Mouse (Mus musculus) hindbrain, postnatal 0 days (tissue): Measurements from ENCODE around the gene Ccdc173. TPM values are rescaled to one million over a fixed set of nuclear protein-coding genes. Genes with fewer than 3 reads are reported as not detected.

Source experiments
- ATAC-seq: fragments of 200-750 bp; cut with Nextera tagmentation; 2 replicates; pipeline ENCODE4 v1.8.0; 2017; ENCODE audit warnings: mild to moderate bottlenecking, moderate TSS enrichment, moderate library complexity
- DNase-seq: peaks from one replicate; pipeline ENCODE4 v3.0.0-alpha.2; 2015; ENCODE audit warnings: low spot score
- H3K27ac ChIP-seq: fragments of 300-500 bp; sonication (generic); 2 replicates; pipeline ENCODE4 v1.5.1; 2014; ENCODE audit warnings: mild to moderate bottlenecking
- H3K27me3 ChIP-seq: fragments of 300-500 bp; sonication (generic); 2 replicates; pipeline ENCODE4 v1.6.1; 2014; ENCODE audit warnings: low read length, mixed read lengths; ENCODE audit not compliant: insufficient read depth
- H3K36me3 ChIP-seq: fragments of 300-500 bp; sonication (generic); 2 replicates; pipeline ENCODE4 v1.6.1; 2014; ENCODE audit warnings: low read length, mixed read lengths; ENCODE audit not compliant: insufficient read depth
- H3K4me1 ChIP-seq: fragments of 300-500 bp; sonication (generic); 2 replicates; pipeline ENCODE4 v1.6.1; 2014; ENCODE audit warnings: antibody characterized with exemption, low read length, mixed read lengths; ENCODE audit not compliant: insufficient read depth
- H3K4me2 ChIP-seq: fragments of 300-500 bp; sonication (generic); 2 replicates; pipeline ENCODE4 v1.6.1; 2014; ENCODE audit warnings: low read depth, mild to moderate bottlenecking, low read length, moderate library complexity, mixed read lengths
- H3K4me3 ChIP-seq: fragments of 300-500 bp; sonication (generic); 2 replicates; pipeline ENCODE4 v1.5.1; 2014; ENCODE audit warnings: low read length
- H3K9ac ChIP-seq: fragments of 300-500 bp; sonication (generic); replicated peaks from 2 replicates; pipeline ENCODE4 v1.6.1; 2014; ENCODE audit warnings: mild to moderate bottlenecking, low read length, moderate library complexity, mixed read lengths
- H3K9me3 ChIP-seq: fragments of 300-500 bp; sonication (generic); 2 replicates; pipeline ENCODE4 v1.6.1; 2016; ENCODE audit warnings: low read length, mixed read lengths
- CTCF ChIP-seq: IDR thresholded peaks from 2 replicates; pipeline ENCODE4 v1.5.1; 2016; ENCODE audit warnings: antibody characterized with exemption, control low read depth, low read depth
- WGBS: fragments of 180-500 bp; shearing (Covaris S2); extraction: QIAGEN DNeasy Blood & Tissue Kit; methylation state at CpG from one replicate; pipeline ENCODE4 v1.1.7; 2014; 5-methylcytosine and 5-hydroxymethylcytosine counted together
- polyA plus RNA-seq: library from polyadenylated mRNA; unstranded; fragments of >200 nt; fragmentation: Nextera tagmentation; extraction: Ambion mirVana; gene quantifications from 2 replicates; pipeline ENCODE4 v1.2.1, GENCODE M21; 2015
- total RNA-seq: library from RNA; depleted of rRNA; stranded (reverse); fragments of >200 nt; gene quantifications from 2 replicates; pipeline ENCODE4 v1.2.3, GENCODE M21; 2014

Gene Ccdc173
- total and polyA plus RNA-seq, 2 experiments from 2014 or later: 0.10 to 1.7 TPM

GRCm38 (mm10) chr2:69773331-69773730, 16.0 kb downstream of the Ccdc173 start:
- ATAC-seq (no peak), DNase-seq (no peak)
- Histone ChIP-seq H3K4me2 (no peak overlapping the region), H3K9ac (no peak overlapping the region), H3K9me3 (no peaks in the 10 kb centered on the region), H3K4me3 (no peak overlapping the region), H3K36me3 (no peaks in the 10 kb centered on the region; the same call in 1 of the 2 replicates), H3K27me3 (no peaks in the 10 kb centered on the region), H3K27ac (no peak overlapping the region), H3K4me1 (no peaks in the 10 kb centered on the region)
- TF ChIP-seq CTCF: no peak
- 98% methylated on average over 3 of the region's 3 CpGs for WGBS

GRCm38 (mm10) chr2:69764716-69765115, 24.7 kb downstream of the Ccdc173 start:
- DNase-seq (no peak), ATAC-seq (no peak)
- Histone ChIP-seq H3K4me1 (no peaks in the 10 kb centered on the region), H3K36me3 (no peaks in the 10 kb centered on the region), H3K27me3 (no peaks in the 10 kb centered on the region), H3K9ac (no peak overlapping the region), H3K4me2 (no peak overlapping the region), H3K9me3 (no peaks in the 10 kb centered on the region), H3K27ac (no peak overlapping the region), H3K4me3 (no peak overlapping the region)
- no peak for TF ChIP-seq CTCF
- 69% methylated on average over 1 of the region's 1 CpGs for WGBS

GRCm38 (mm10) chr2:69763340-69763739, 26.0 kb downstream of the Ccdc173 start:
- ATAC-seq (no peak), DNase-seq (no peak)
- Histone ChIP-seq H3K4me2 (no peak overlapping the region), H3K4me3 (no peak overlapping the region), H3K27me3 (no peaks in the 10 kb centered on the region), H3K9me3 (no peaks in the 10 kb centered on the region), H3K36me3 (no peaks in the 10 kb centered on the region), H3K27ac (no peak overlapping the region), H3K9ac (no peak overlapping the region), H3K4me1 (no peaks in the 10 kb centered on the region)
- WGBS: 86% methylated on average over 4 of the region's 4 CpGs
- TF ChIP-seq CTCF: no peak

GRCm38 (mm10) chr2:69760980-69761379, 28.4 kb downstream of the Ccdc173 start:
- H3K36me3 ChIP-seq: no peaks in the 10 kb centered on the region
- no peak overlapping the region for H3K4me2 ChIP-seq
- DNase-seq (peak; percentile 31), ATAC-seq (peak; percentile 64; the same call in 1 of the 2 replicates)
- TF ChIP-seq CTCF: no peak
- WGBS: 17% methylated on average over 5 of the region's 5 CpGs
- no peaks in the 10 kb centered on the region for H3K9me3 ChIP-seq
- H3K27me3 ChIP-seq: no peaks in the 10 kb centered on the region
- no peak overlapping the region for H3K4me3 ChIP-seq
- no peak overlapping the region; the same call in 1 of the 2 replicates for H3K27ac ChIP-seq
- no peaks in the 10 kb centered on the region for H3K4me1 ChIP-seq
- no peak overlapping the region for H3K9ac ChIP-seq

- 86% methylated on average over 1 of the region's 1 CpGs for WGBS
- no peak overlapping the region for H3K9ac ChIP-seq
- no peak overlapping the region for H3K27ac ChIP-seq
- TF ChIP-seq CTCF: peak; percentile 42; the same call in 1 of the 2 replicates
- H3K36me3 ChIP-seq: peaks cover 13% of the 10 kb centered on the region
- no peaks in the 10 kb centered on the region for H3K27me3 ChIP-seq
- no peak overlapping the region for H3K4me3 ChIP-seq
- no peak for ATAC-seq
- no peaks in the 10 kb centered on the region for H3K9me3 ChIP-seq
- no peak for DNase-seq
- no peaks in the 10 kb centered on the region for H3K4me1 ChIP-seq
- H3K4me2 ChIP-seq: no peak overlapping the region
Measured at GRCm38 (mm10) chr2:69745091-69745490, 44.3 kb downstream of the Ccdc173 start.

- peaks cover 5% of the 10 kb centered on the region for H3K4me1 ChIP-seq
- H3K36me3 ChIP-seq: no peaks in the 10 kb centered on the region
- DNase-seq (no peak), ATAC-seq (no peak)
- no peak for TF ChIP-seq CTCF
- H3K4me2 ChIP-seq: peak overlapping the region; percentile 74
- H3K9ac ChIP-seq: peak overlapping the region; percentile 70
- peak overlapping the region; percentile 95 for H3K4me3 ChIP-seq
- no peaks in the 10 kb centered on the region for H3K27me3 ChIP-seq
- 3% methylated on average over 13 of the region's 13 CpGs for WGBS
- H3K9me3 ChIP-seq: no peaks in the 10 kb centered on the region
- H3K27ac ChIP-seq: peak overlapping the region; percentile 86
Measured at GRCm38 (mm10) chr2:69723519-69723825, 65.9 kb downstream of the Ccdc173 start.

- peaks cover 5% of the 10 kb centered on the region for H3K4me1 ChIP-seq
- H3K9me3 ChIP-seq: no peaks in the 10 kb centered on the region
- TF ChIP-seq CTCF: no peak
- DNase-seq: peak; percentile 98
- peak overlapping the region; percentile 86 for H3K27ac ChIP-seq
- peak overlapping the region; percentile 70 for H3K9ac ChIP-seq
- H3K27me3 ChIP-seq: no peaks in the 10 kb centered on the region
- under 1% methylated on average over 71 of the region's 91 CpGs for WGBS
- H3K36me3 ChIP-seq: no peaks in the 10 kb centered on the region
- H3K4me2 ChIP-seq: peak overlapping the region; percentile 74
- H3K4me3 ChIP-seq: peak overlapping the region; percentile 95
- ATAC-seq: peak; percentile 98
Measured at GRCm38 (mm10) chr2:69722650-69723518, 66.5 kb downstream of the Ccdc173 start.
